Mouse (Mus musculus) lung, adult 10 weeks (tissue): ENCODE data around the gene Tmem54. TPM values are rescaled to one million over a fixed set of nuclear protein-coding genes. Genes with fewer than 3 reads are reported as not detected.

Experiments used
- polyA plus RNA-seq: library from polyadenylated mRNA; stranded (reverse); fragments of 350-450 nt; fragmentation: Illumina TruSeq; extraction: RNeasy Lipid Tissue Mini Kit (QIAGEN cat#74804); gene quantifications from one replicate; pipeline ENCODE4 v1.2.3, GENCODE M21; 2014; ENCODE audit warnings: low read depth, low replicate concordance; ENCODE audit not compliant: insufficient read depth

The Tmem54 gene
- polyA plus RNA-seq = 2.1 TPM

DNA sequence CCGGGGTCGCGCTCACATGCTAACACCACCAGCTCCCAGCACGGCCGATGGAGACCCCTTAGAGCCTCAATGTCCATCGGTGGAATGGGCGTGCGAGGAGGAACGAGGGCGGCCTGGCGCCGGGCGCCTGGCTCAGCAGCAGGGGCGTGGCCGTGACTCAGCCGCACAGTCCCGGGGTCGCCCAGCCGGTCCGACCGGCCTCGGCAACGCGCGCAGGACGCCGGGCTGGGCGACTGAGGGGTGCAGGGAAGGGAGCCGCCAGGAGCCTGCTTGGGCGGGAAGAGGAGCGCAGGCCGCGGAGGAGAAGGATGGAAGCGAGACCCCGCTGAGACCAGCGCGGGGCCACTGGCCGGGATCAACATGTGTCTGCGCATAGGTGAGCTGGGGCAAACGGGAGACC lies at the start of gene Tmem54:
Tmem54 (plus strand) TSS at position 193 of the 400 bp plus-strand sequence.

DNA sequence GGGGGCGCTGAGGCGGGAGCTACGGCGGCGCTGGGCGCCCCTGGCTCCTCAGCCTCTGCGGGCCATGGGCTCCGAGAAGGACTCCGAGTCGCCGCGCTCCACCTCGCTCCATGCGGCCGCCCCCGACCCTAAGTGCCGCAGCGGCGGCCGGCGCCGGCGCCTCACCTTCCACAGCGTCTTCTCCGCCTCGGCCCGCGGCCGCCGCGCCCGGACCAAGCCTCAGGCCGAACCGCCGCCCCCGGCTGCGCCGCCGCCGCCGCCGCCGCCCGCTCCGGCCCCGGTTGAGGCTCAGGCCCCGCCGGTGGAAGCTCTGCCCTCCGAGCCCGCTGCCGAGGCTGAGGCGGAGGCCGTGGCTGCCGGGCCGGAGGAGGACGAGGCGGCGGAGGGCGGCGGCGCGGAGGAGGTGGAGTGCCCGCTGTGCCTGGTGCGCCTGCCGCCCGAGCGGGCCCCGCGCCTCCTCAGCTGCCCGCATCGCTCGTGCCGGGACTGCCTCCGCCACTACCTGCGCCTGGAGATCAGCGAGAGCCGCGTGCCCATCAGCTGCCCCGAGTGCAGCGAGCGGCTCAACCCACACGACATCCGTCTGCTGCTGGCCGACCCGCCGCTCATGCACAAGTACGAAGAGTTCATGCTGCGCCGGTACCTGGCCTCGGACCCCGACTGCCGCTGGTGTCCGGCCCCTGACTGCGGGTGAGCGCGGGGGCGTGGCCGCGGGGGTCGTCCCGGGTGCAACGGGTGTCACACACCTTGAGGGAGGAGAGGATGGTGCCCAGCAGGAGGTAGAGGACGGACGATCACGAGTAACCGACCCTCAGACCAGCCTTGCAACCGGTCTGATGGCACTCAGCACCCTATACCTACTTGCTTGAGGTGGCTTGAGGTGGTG lies 46.9 kb upstream of the Tmem54 start, which contains the start of gene Rnf19b:
Rnf19b (plus strand) TSS at position 65 of the 886 bp plus-strand sequence.

GRCm38 (mm10) chr4:129121569-129122086 lies 16.3 kb downstream of the Tmem54 start, which contains the start of gene Hpca:
Gene Hpca (minus strand): TSS chr4:129122036.

DNA sequence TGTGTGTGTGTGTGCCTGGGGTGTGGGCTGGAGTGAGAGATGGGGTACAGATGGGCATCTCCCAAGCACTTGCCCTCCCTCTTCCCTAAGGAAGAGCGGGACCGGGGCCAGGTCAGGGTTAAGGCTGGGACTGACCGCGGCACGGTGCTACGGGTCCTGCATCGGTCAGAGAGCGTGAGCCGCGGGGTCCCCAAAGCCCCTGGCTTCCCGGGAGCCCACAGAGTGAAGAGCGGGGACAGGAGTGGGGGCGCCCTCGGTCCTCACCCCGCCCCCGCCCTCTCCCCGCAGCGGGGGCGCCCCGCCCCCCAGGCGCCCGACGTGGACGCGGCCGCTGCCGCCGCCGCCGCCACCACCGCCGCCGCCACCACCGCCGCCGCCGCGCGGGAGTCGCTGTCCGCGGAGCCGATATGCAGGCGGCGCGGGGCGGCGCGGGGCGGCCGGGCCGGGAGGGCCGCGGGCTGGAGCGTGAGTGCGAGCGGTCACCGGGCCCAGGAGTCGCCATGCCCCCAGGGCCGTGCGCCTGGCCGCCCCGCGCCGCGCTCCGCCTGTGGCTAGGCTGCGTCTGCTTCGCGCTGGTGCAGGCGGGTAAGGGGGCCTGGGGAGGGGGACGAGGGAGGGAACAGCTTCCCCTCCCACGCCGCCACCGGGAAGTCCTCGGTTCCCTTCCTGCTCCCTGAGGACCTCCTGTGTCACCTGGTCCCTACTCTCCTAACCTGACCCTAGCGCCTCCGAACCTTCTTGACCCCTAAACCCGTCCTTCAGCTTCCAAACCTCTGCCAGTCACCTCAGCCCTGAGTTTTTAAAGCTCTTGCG lies 31.4 kb downstream of the Tmem54 start, which contains the start of gene Fndc5:
Fndc5 (plus strand) TSS at position 421 of the 813 bp plus-strand sequence.

Other genes starting within 250 kb of the Tmem54 start
- gene Trim62, start 222.0 kb upstream of the Tmem54 start, polyA plus RNA-seq = 4.7 TPM
- gene Azin2, start 143.1 kb upstream of the Tmem54 start, polyA plus RNA-seq = 18.4 TPM
- gene Ak2, start 113.6 kb upstream of the Tmem54 start, polyA plus RNA-seq = 36.8 TPM
- 25.3 TPM for gene Rnf19b, start 47.3 kb upstream of the Tmem54 start, polyA plus RNA-seq
- gene Hpca, start 16.5 kb downstream of the Tmem54 start, polyA plus RNA-seq = not detected
- gene Fndc5, start 31.5 kb downstream of the Tmem54 start, polyA plus RNA-seq = 6.0 TPM
- 7.5 TPM for gene S100pbp, start 84.2 kb downstream of the Tmem54 start, polyA plus RNA-seq
- 16.0 TPM for gene Yars, start 84.2 kb downstream of the Tmem54 start, polyA plus RNA-seq
- 12.6 TPM for gene C77080, start 155.9 kb downstream of the Tmem54 start, polyA plus RNA-seq
- gene Sync, start 182.1 kb downstream of the Tmem54 start, polyA plus RNA-seq = 0.81 TPM
- 70.3 TPM for gene Rbbp4, start 229.8 kb downstream of the Tmem54 start, polyA plus RNA-seq
- gene Zbtb8os, start 230.1 kb downstream of the Tmem54 start, polyA plus RNA-seq = 49.0 TPM